Mouse (Mus musculus): Measurements from ENCODE around the gene 1700049E17Rik2. TPM values are rescaled to one million over a fixed set of nuclear protein-coding genes. Genes with fewer than 3 reads are reported as not detected.
"Not testable (repeated sequence)": the region's sequence is repeated elsewhere in the genome, so short reads cannot be mapped to it uniquely, and the experiment has no call there.

The 1700049E17Rik2 gene
- not detected in 2 replicates for polyA plus RNA-seq (2014; fragmentation: Nextera tagmentation; extraction: Ambion mirVana)

- H3K36me3 ChIP-seq (ENCODE audit: control insufficient read depth, insufficient read depth, low read length); H3K27ac ChIP-seq (ENCODE audit: low read depth, low read length); ATAC-seq (ENCODE audit: low FRiP score, low TSS enrichment); H3K27me3 ChIP-seq (ENCODE audit: control insufficient read depth, insufficient read depth, low read length); H3K4me1 ChIP-seq (ENCODE audit: control insufficient read depth, insufficient read depth, low read length); H3K9ac ChIP-seq (ENCODE audit: low read depth, low read length); H3K9me3 ChIP-seq (ENCODE audit: control insufficient read depth, low read length); H3K4me2 ChIP-seq (replicated peaks; ENCODE audit: low read depth, low read length); H3K4me3 ChIP-seq (ENCODE audit: low read length): not testable (repeated sequence)
- no CpG with 5 or more reads among the region's 1 CpGs for WGBS
These were observed at the start of gene 1700049E17Rik2 for GRCm38 (mm10) chr14:41572911-41573310. 1700049E17Rik2 (plus strand) TSS chr14:41573211.

DNA sequence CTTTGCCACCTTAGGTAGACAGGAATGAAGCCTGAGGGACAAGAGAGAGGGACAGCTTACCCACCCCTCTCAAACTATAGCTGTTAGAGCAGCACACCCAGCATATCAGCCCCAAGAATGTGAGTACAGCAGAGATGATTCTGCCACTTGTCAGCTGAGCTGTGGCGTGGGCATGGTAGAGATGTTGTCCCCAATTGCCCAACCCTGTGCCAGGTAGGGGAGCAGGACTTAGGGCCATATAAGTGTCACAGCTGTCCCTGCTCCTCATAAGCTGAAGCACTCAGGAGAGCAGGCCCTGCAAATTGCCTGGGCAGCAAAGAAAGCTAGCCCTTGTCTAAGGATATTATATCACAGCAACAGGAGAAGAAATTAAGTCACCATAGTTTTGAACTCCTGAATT lies 48.3 kb upstream of the 1700049E17Rik2 start:
- H3K4me2 ChIP-seq (replicated peaks; ENCODE audit: low read depth, low read length); H3K27ac ChIP-seq (ENCODE audit: low read depth, low read length); H3K9ac ChIP-seq (ENCODE audit: low read depth, low read length); H3K9me3 ChIP-seq (ENCODE audit: control insufficient read depth, low read length); ATAC-seq (ENCODE audit: low FRiP score, low TSS enrichment); H3K36me3 ChIP-seq (ENCODE audit: control insufficient read depth, insufficient read depth, low read length); H3K4me3 ChIP-seq (ENCODE audit: low read length); H3K27me3 ChIP-seq (ENCODE audit: control insufficient read depth, insufficient read depth, low read length); H3K4me1 ChIP-seq (ENCODE audit: control insufficient read depth, insufficient read depth, low read length): not testable (repeated sequence)
- WGBS: 84% methylated on average over 1 of the region's 1 CpGs

DNA sequence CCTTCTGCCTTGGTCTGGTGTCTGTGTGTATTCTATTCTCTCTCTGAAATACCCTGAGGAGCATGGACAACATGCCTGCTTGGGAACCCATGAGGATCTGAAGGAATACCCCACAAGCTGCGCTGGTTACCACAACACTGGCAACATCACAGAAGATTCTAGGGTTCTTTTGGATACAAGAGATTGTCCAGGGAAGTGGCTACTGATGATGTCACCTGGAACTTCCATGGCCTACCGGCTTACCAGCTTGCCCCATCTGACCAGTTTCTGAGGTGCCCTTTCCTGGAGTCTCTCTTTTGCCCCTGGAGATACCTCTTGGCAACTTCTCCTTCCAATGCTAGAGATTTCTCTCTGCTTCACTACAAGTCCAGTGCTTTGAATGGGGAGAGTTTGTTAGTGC lies 17.5 kb upstream of the 1700049E17Rik2 start, which contains the start of gene Gm7970:
Gene Gm7970 (minus strand): TSS at position 101 of the 400 bp plus-strand sequence.
- H3K9me3 ChIP-seq (ENCODE audit: control insufficient read depth, low read length); H3K27ac ChIP-seq (ENCODE audit: low read depth, low read length); H3K4me2 ChIP-seq (replicated peaks; ENCODE audit: low read depth, low read length); H3K4me1 ChIP-seq (ENCODE audit: control insufficient read depth, insufficient read depth, low read length); H3K36me3 ChIP-seq (ENCODE audit: control insufficient read depth, insufficient read depth, low read length); ATAC-seq (ENCODE audit: low FRiP score, low TSS enrichment); H3K4me3 ChIP-seq (ENCODE audit: low read length); H3K27me3 ChIP-seq (ENCODE audit: control insufficient read depth, insufficient read depth, low read length); H3K9ac ChIP-seq (ENCODE audit: low read depth, low read length): not testable (repeated sequence)
- no CpG with 5 or more reads among the region's 2 CpGs for WGBS

DNA sequence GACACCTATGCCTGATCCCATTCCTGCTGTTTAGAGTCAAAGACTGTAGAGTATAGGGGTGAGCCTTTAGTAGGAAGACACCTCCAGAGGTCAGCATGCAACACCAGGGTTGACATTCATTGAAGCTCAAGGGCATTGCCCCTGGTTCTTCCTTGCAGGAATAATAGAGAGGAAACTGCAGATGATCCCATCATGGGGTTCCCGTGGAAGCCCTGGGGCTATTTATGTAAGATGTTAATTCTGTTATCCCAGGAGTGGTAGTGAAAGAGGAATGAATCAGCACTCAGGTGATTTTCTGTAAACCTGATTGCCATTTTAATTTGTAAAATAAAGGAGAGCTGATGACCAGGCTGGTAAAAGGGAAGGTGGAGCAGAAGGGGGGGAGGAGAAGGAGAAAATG lies 13.3 kb downstream of the 1700049E17Rik2 start:
- H3K27me3 ChIP-seq (ENCODE audit: control insufficient read depth, insufficient read depth, low read length); H3K9me3 ChIP-seq (ENCODE audit: control insufficient read depth, low read length); H3K4me3 ChIP-seq (ENCODE audit: low read length); H3K27ac ChIP-seq (ENCODE audit: low read depth, low read length); ATAC-seq (ENCODE audit: low FRiP score, low TSS enrichment); H3K9ac ChIP-seq (ENCODE audit: low read depth, low read length); H3K36me3 ChIP-seq (ENCODE audit: control insufficient read depth, insufficient read depth, low read length); H3K4me1 ChIP-seq (ENCODE audit: control insufficient read depth, insufficient read depth, low read length); H3K4me2 ChIP-seq (replicated peaks; ENCODE audit: low read depth, low read length): not testable (repeated sequence)
- WGBS: 72% methylated on average over 1 of the region's 1 CpGs

DNA sequence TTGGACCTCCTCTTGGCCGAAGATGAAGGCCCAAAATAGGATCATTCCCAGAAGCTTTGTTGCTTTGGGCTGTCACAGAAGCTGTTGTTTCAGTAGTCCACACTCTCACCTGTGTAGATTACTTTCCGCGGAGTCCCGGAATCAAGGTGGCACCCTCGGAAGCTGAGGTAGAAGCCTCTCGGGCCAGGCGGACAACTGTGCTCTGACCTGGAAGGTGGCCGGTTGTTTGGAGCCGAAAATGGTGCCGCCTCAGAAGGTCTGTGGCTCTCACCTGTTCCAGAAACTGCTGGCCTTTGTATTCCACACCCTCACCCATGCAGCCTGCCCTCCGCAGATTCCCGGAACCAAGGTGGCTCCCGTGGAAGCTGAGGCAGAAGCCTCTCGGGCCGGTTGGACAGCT lies 27.9 kb downstream of the 1700049E17Rik2 start:
- not testable (repeated sequence) for ATAC-seq (ENCODE audit: low FRiP score, low TSS enrichment); H3K9ac ChIP-seq (ENCODE audit: low read depth, low read length); H3K36me3 ChIP-seq (ENCODE audit: control insufficient read depth, insufficient read depth, low read length); H3K4me3 ChIP-seq (ENCODE audit: low read length); H3K9me3 ChIP-seq (ENCODE audit: control insufficient read depth, low read length); H3K4me1 ChIP-seq (ENCODE audit: control insufficient read depth, insufficient read depth, low read length); H3K4me2 ChIP-seq (replicated peaks; ENCODE audit: low read depth, low read length); H3K27me3 ChIP-seq (ENCODE audit: control insufficient read depth, insufficient read depth, low read length); H3K27ac ChIP-seq (ENCODE audit: low read depth, low read length)
- 96% methylated on average over 15 of the region's 15 CpGs for WGBS

GRCm38 (mm10) chr14:41610690-41611089 lies 37.7 kb downstream of the 1700049E17Rik2 start:
- H3K9me3 ChIP-seq (ENCODE audit: control insufficient read depth, low read length): not testable (repeated sequence)
- 71% methylated on average over 1 of the region's 1 CpGs for whole genome bisulfite sequencing

GRCm38 (mm10) chr14:41622535-41622934 lies 49.5 kb downstream of the 1700049E17Rik2 start:
- H3K4me1 ChIP-seq (ENCODE audit: control insufficient read depth, insufficient read depth, low read length); H3K27ac ChIP-seq (ENCODE audit: low read depth, low read length); H3K9ac ChIP-seq (ENCODE audit: low read depth, low read length); ATAC-seq (ENCODE audit: low FRiP score, low TSS enrichment); H3K36me3 ChIP-seq (ENCODE audit: control insufficient read depth, insufficient read depth, low read length); H3K4me2 ChIP-seq (replicated peaks; ENCODE audit: low read depth, low read length); H3K4me3 ChIP-seq (ENCODE audit: low read length); H3K9me3 ChIP-seq (ENCODE audit: control insufficient read depth, low read length); H3K27me3 ChIP-seq (ENCODE audit: control insufficient read depth, insufficient read depth, low read length): not testable (repeated sequence)
- WGBS: 91% methylated on average over 4 of the region's 5 CpGs

More at GRCm38 (mm10) chr14:41610690-41611089, 37.7 kb downstream of the 1700049E17Rik2 start:
- H3K36me3 ChIP-seq (ENCODE audit: control insufficient read depth, insufficient read depth, low read length); H3K4me2 ChIP-seq (replicated peaks; ENCODE audit: low read depth, low read length); H3K4me3 ChIP-seq (ENCODE audit: low read length); H3K9ac ChIP-seq (ENCODE audit: low read depth, low read length); H3K27ac ChIP-seq (ENCODE audit: low read depth, low read length); ATAC-seq (ENCODE audit: low FRiP score, low TSS enrichment); H3K27me3 ChIP-seq (ENCODE audit: control insufficient read depth, insufficient read depth, low read length); H3K4me1 ChIP-seq (ENCODE audit: control insufficient read depth, insufficient read depth, low read length): not testable (repeated sequence)

DNA sequence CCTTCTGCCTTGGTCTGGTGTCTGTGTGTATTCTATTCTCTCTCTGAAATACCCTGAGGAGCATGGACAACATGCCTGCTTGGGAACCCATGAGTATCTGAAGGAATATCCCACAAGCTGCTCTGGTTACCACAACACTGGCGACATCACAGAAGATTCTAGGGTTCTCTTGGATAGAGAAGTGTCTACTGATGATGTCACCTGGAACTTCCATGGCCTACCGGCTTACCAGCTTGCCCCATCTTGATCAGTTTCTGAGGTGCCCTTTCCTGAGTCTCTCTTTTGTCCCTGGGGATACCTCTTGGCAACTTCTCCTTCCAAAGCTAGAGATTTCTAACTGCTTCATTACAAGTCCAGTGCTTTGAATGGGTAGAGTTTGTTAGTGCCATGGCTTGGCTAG lies 51.5 kb downstream of the 1700049E17Rik2 start, which contains the start of gene Gm3072:
Gene Gm3072 (minus strand): TSS at position 101 of the 400 bp plus-strand sequence.
- not testable (repeated sequence) for ATAC-seq (ENCODE audit: low FRiP score, low TSS enrichment); H3K27me3 ChIP-seq (ENCODE audit: control insufficient read depth, insufficient read depth, low read length); H3K4me3 ChIP-seq (ENCODE audit: low read length); H3K36me3 ChIP-seq (ENCODE audit: control insufficient read depth, insufficient read depth, low read length); H3K9ac ChIP-seq (ENCODE audit: low read depth, low read length); H3K27ac ChIP-seq (ENCODE audit: low read depth, low read length); H3K4me2 ChIP-seq (replicated peaks; ENCODE audit: low read depth, low read length); H3K9me3 ChIP-seq (ENCODE audit: control insufficient read depth, low read length); H3K4me1 ChIP-seq (ENCODE audit: control insufficient read depth, insufficient read depth, low read length)
- 86% methylated on average over 1 of the region's 2 CpGs for WGBS

- not testable (repeated sequence) for H3K9me3 ChIP-seq (ENCODE audit: control insufficient read depth, low read length); H3K9ac ChIP-seq (ENCODE audit: low read depth, low read length); ATAC-seq (ENCODE audit: low FRiP score, low TSS enrichment); H3K4me1 ChIP-seq (ENCODE audit: control insufficient read depth, insufficient read depth, low read length); H3K36me3 ChIP-seq (ENCODE audit: control insufficient read depth, insufficient read depth, low read length); H3K4me2 ChIP-seq (replicated peaks; ENCODE audit: low read depth, low read length); H3K4me3 ChIP-seq (ENCODE audit: low read length); H3K27me3 ChIP-seq (ENCODE audit: control insufficient read depth, insufficient read depth, low read length); H3K27ac ChIP-seq (ENCODE audit: low read depth, low read length)
- WGBS: 97% methylated on average over 9 of the region's 11 CpGs
These were observed 57.1 kb downstream of the 1700049E17Rik2 start for GRCm38 (mm10) chr14:41630144-41630543.
